Mouse (Mus musculus): ENCODE measurements at regions not wholly inside any gene's neighbourhood (a gene's known extent, or its start where the extent isn't known, plus 50 kb on each side); places are given as distances from the start of the nearest gene placed in this dataset.

DNA sequence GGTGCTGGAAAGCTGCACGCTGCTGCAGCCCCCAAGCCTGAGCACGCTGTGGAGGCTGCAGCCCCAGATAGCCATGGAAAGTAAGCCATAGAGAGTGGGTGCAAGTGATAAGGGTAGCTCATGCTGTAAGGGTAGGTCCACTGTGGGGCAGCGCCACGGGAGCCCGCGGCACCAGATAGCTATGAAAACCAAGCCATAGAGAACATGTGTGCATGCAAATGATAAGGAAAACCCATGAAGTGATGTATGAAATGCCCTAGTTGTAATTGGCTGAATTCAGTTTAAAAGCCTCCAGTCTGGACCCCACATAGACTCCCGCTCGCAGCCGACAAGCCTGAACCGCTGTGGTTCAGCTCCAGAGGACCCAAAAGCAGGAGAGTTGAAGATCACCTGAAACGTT lies 58.8 kb upstream of the L3mbtl3 start:
- H3K4me3 ChIP-seq (ENCODE audit: low read depth, low read length), result no peak overlapping the region

DNA sequence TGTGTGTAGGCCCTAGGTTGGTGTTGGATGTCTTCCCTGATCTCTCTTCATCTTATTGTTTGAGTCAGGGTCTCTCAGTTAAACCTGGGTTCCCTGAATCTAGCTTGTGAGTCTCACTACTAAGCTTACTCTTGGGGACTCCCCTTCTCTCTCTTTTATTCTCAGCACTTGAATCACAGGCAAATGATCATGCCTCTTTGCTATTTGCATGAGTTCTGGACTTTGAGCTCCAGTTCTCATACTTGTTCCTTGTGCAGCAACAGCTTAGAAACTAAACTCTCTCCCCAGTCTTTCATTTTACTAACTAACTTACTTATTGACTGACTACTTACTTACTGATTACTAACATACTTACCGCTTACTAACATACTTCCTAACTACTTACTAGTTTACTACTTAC lies 64.9 kb upstream of the L3mbtl3 start:
- no peaks in the 10 kb centered on the region for H3K9me3 ChIP-seq (ENCODE audit: low read length)
- H3K27ac ChIP-seq (ENCODE audit: low read depth), result no peak overlapping the region
- H3K9ac ChIP-seq (replicated peaks), result no peak overlapping the region
- ATAC-seq (no peak), DNase-seq (no peak)
- no peak overlapping the region for H3K4me3 ChIP-seq (ENCODE audit: low read depth, low read length)
- no peaks in the 10 kb centered on the region for H3K4me1 ChIP-seq (ENCODE audit: insufficient read depth)
- H3K36me3 ChIP-seq (replicated peaks; ENCODE audit: insufficient read depth, low read length), result no peaks in the 10 kb centered on the region
- H3K4me2 ChIP-seq (ENCODE audit: low read depth, low read length), result no peak overlapping the region
- TF ChIP-seq EP300 (IDR thresholded peaks at IDR 0.05; ENCODE audit: low read depth), result no peak
- no peak for TF ChIP-seq CTCF (IDR thresholded peaks at IDR 0.05; ENCODE audit: low read depth)
- no peaks in the 10 kb centered on the region for H3K27me3 ChIP-seq (ENCODE audit: insufficient read depth, low read length)
- WGBS (ENCODE audit: insufficient replicate concordance), result 79% methylated on average over 1 of the region's 1 CpGs

More for the DNA sequence above, 58.8 kb upstream of the L3mbtl3 start:
- DNase-seq (no peak), ATAC-seq (peak; percentile 58; the same call in 1 of the 2 replicates)
- H3K4me1 ChIP-seq (ENCODE audit: insufficient read depth), result no peaks in the 10 kb centered on the region
- H3K27ac ChIP-seq (ENCODE audit: low read depth), result no peak overlapping the region
- TF ChIP-seq CTCF (IDR thresholded peaks at IDR 0.05; ENCODE audit: low read depth) (no peak), EP300 (IDR thresholded peaks at IDR 0.05; ENCODE audit: low read depth) (no peak)
- H3K27me3 ChIP-seq (ENCODE audit: insufficient read depth, low read length), result no peaks in the 10 kb centered on the region
- no peaks in the 10 kb centered on the region for H3K36me3 ChIP-seq (replicated peaks; ENCODE audit: insufficient read depth, low read length)
- no peak overlapping the region for H3K4me2 ChIP-seq (ENCODE audit: low read depth, low read length)
- WGBS (ENCODE audit: insufficient replicate concordance), result 82% methylated on average over 11 of the region's 11 CpGs
- H3K9ac ChIP-seq (replicated peaks), result no peak overlapping the region
- H3K9me3 ChIP-seq (ENCODE audit: low read length), result no peaks in the 10 kb centered on the region

DNA sequence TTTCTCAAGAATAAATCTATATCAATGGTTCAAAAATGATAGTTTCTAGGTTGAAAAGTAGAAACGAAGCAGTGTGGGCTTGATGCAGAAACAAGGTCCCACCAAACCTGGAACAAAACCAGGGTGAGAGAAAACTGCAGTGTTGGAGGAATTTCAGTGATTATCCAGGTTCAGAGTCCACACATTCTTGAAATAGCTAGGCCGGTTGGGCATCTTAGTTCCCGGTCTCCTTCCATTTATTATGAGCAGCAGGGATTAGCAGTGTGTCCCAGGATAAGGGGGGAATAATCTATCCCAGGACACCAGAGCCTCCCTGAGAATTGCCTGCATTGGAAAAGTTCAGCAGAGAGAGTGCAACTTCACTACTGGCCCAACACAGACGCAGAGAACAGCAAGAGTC lies 108.5 kb upstream of the L3mbtl3 start:
- H3K4me2 ChIP-seq (ENCODE audit: low read depth, low read length), result no peak overlapping the region
- no peaks in the 10 kb centered on the region for H3K9me3 ChIP-seq (ENCODE audit: low read length)
- WGBS (ENCODE audit: insufficient replicate concordance), result 53% methylated on average over 4 of the region's 4 CpGs
- no peak overlapping the region for H3K4me3 ChIP-seq (ENCODE audit: low read depth, low read length)
- H3K27ac ChIP-seq (ENCODE audit: low read depth), result no peak overlapping the region
- ATAC-seq, result no peak
- no peak for TF ChIP-seq CTCF (IDR thresholded peaks at IDR 0.05; ENCODE audit: low read depth)
- no peak for TF ChIP-seq EP300 (IDR thresholded peaks at IDR 0.05; ENCODE audit: low read depth)
- no peaks in the 10 kb centered on the region for H3K4me1 ChIP-seq (ENCODE audit: insufficient read depth)
- no peaks in the 10 kb centered on the region for H3K36me3 ChIP-seq (replicated peaks; ENCODE audit: insufficient read depth, low read length)
- no peaks in the 10 kb centered on the region for H3K27me3 ChIP-seq (ENCODE audit: insufficient read depth, low read length)
- DNase-seq, result no peak
- H3K9ac ChIP-seq (replicated peaks), result no peak overlapping the region

DNA sequence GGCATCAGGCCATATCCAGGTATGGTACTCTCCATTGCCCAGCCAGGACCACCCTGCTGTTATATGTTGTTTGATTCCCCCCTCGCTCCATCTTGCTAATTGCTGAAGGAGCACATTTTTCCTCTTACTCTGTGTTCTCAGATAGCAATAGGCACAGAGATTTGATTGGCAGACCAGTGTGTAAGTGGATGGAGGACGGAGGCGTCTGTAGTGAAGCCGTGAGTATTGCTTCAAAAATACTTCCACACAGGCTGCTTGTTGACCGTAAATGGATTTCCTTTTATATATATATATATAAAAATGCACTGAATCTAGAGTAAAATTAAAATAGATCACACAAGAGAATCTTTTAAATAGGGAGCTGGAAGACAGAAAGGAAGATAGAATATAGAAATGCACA lies 115.6 kb upstream of the L3mbtl3 start:
- Histone ChIP-seq H3K4me2 (ENCODE audit: low read depth, low read length) (no peak overlapping the region), H3K27me3 (ENCODE audit: insufficient read depth, low read length) (no peaks in the 10 kb centered on the region), H3K9me3 (ENCODE audit: low read length) (no peaks in the 10 kb centered on the region), H3K36me3 (replicated peaks; ENCODE audit: insufficient read depth, low read length) (no peaks in the 10 kb centered on the region), H3K9ac (replicated peaks) (no peak overlapping the region), H3K4me3 (ENCODE audit: low read depth, low read length) (no peak overlapping the region), H3K4me1 (ENCODE audit: insufficient read depth) (no peaks in the 10 kb centered on the region), H3K27ac (ENCODE audit: low read depth) (no peak overlapping the region)
- no peak for TF ChIP-seq EP300 (IDR thresholded peaks at IDR 0.05; ENCODE audit: low read depth)
- no peak for TF ChIP-seq CTCF (IDR thresholded peaks at IDR 0.05; ENCODE audit: low read depth)
- ATAC-seq, result no peak
- 79% methylated on average over 5 of the region's 5 CpGs for WGBS (ENCODE audit: insufficient replicate concordance)
- DNase-seq, result no peak

DNA sequence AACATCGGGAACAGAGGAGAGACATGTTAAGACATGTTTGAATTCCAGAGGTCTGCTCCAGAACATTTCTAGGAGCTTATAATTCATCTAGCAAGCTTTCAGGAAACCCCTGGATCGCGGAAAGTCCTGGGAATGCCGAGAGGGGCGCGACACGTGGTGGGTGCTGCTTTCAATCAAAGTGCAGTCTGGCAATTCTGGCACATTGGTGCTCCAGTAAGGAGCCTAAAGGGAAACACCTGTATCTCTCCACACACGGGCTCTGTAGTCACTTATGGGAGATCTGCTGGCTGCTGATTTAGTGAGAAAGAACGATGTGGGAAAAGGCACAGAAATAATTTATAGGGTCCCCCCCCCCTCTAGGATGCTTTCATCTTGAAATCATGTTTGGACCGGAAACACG lies 116.4 kb upstream of the L3mbtl3 start:
- no peak overlapping the region for H3K27ac ChIP-seq (ENCODE audit: low read depth)
- H3K9ac ChIP-seq (replicated peaks), result no peak overlapping the region
- ATAC-seq, result no peak
- H3K9me3 ChIP-seq (ENCODE audit: low read length), result no peaks in the 10 kb centered on the region
- no peak overlapping the region for H3K4me3 ChIP-seq (ENCODE audit: low read depth, low read length)
- H3K27me3 ChIP-seq (ENCODE audit: insufficient read depth, low read length), result no peaks in the 10 kb centered on the region
- DNase-seq, result no peak
- TF ChIP-seq EP300 (IDR thresholded peaks at IDR 0.05; ENCODE audit: low read depth), result no peak
- TF ChIP-seq CTCF (IDR thresholded peaks at IDR 0.05; ENCODE audit: low read depth), result no peak
- no peak overlapping the region for H3K4me2 ChIP-seq (ENCODE audit: low read depth, low read length)
- H3K4me1 ChIP-seq (ENCODE audit: insufficient read depth), result no peaks in the 10 kb centered on the region
- 69% methylated on average over 11 of the region's 11 CpGs for WGBS (ENCODE audit: insufficient replicate concordance)
- H3K36me3 ChIP-seq (replicated peaks; ENCODE audit: insufficient read depth, low read length), result no peaks in the 10 kb centered on the region

DNA sequence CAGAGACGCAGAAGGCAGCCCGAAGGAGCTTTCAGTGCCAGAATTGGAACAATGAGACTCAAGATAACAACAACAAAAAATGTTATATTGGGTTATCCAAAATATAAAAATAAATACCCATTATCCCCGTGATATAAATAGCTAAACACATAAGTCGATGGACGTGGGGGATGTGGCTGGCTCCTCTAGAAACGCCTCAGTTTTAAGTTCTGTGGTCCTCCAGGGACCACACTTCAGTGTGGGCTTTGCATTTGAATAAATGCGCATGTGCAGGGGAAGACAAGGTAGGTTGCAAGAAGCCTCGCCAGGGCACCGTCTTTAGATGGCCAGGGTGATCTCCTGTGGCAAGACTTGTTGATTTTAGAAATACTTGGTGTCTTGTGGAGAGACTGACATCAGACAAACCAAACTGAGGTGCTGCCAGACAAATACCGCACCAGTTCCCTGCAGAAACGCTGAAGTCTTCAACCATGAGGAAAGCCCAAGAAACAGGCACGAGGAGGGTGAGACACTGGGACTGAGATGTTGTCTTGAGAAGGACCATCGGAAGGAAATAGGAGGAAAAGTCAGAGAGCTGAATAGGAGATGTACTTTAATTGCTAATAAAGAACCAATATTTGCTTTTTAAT lies 117.2 kb upstream of the L3mbtl3 start:
- Histone ChIP-seq H3K4me2 (ENCODE audit: low read depth, low read length) (no peak overlapping the region), H3K27me3 (ENCODE audit: insufficient read depth, low read length) (no peaks in the 10 kb centered on the region), H3K9ac (replicated peaks) (no peak overlapping the region), H3K4me3 (ENCODE audit: low read depth, low read length) (no peak overlapping the region), H3K36me3 (replicated peaks; ENCODE audit: insufficient read depth, low read length) (no peaks in the 10 kb centered on the region), H3K27ac (ENCODE audit: low read depth) (no peak overlapping the region), H3K4me1 (ENCODE audit: insufficient read depth) (no peaks in the 10 kb centered on the region), H3K9me3 (ENCODE audit: low read length) (no peaks in the 10 kb centered on the region)
- ATAC-seq (no peak), DNase-seq (no peak)
- 74% methylated on average over 13 of the region's 13 CpGs for WGBS (ENCODE audit: insufficient replicate concordance)
- TF ChIP-seq EP300 (IDR thresholded peaks at IDR 0.05; ENCODE audit: low read depth) (no peak), CTCF (IDR thresholded peaks at IDR 0.05; ENCODE audit: low read depth) (no peak)

DNA sequence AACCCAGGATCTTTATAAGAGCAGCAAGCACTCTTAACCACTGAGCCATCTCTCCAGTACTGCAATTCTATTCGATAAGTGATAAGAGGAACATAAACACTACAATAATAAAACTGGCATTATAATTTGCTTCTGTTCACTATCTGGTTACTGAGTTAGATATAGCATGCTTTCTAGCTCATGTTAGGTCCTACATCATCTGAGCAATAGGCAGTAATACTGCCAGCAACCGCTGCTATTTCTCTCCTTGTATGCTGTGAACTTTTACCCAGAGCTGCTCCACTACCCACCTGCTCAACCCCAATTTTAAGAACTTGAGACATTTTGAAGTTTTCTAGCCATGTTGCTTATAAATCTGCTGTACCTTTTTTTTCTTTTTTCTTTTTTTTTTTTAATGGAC lies 118.0 kb upstream of the L3mbtl3 start:
- Histone ChIP-seq H3K9me3 (ENCODE audit: low read length) (no peaks in the 10 kb centered on the region), H3K4me3 (ENCODE audit: low read depth, low read length) (no peak overlapping the region), H3K9ac (replicated peaks) (no peak overlapping the region), H3K27ac (ENCODE audit: low read depth) (no peak overlapping the region), H3K4me1 (ENCODE audit: insufficient read depth) (no peaks in the 10 kb centered on the region), H3K36me3 (replicated peaks; ENCODE audit: insufficient read depth, low read length) (no peaks in the 10 kb centered on the region), H3K4me2 (ENCODE audit: low read depth, low read length) (no peak overlapping the region), H3K27me3 (ENCODE audit: insufficient read depth, low read length) (no peaks in the 10 kb centered on the region)
- DNase-seq (no peak), ATAC-seq (no peak)
- 82% methylated on average over 2 of the region's 2 CpGs for WGBS (ENCODE audit: insufficient replicate concordance)
- no peak for TF ChIP-seq EP300 (IDR thresholded peaks at IDR 0.05; ENCODE audit: low read depth)
- TF ChIP-seq CTCF (IDR thresholded peaks at IDR 0.05; ENCODE audit: low read depth), result no peak

Measured in liver, postnatal 0 days (tissue).